Mouse (Mus musculus) bone marrow macrophage, adult 2 months (primary cell): ENCODE data around the gene Pdlim3.

Experiments
- CTCF ChIP-seq: IDR thresholded peaks from 2 replicates; pipeline ENCODE4 v1.5.1; 2012; ENCODE audit warnings: low read depth, mild to moderate bottlenecking, low read length, moderate library complexity
- POLR2A ChIP-seq: IDR thresholded peaks from 2 replicates; pipeline ENCODE4 v1.6.1; 2012; ENCODE audit warnings: mild to moderate bottlenecking, low read depth, low read length, borderline replicate concordance

DNA sequence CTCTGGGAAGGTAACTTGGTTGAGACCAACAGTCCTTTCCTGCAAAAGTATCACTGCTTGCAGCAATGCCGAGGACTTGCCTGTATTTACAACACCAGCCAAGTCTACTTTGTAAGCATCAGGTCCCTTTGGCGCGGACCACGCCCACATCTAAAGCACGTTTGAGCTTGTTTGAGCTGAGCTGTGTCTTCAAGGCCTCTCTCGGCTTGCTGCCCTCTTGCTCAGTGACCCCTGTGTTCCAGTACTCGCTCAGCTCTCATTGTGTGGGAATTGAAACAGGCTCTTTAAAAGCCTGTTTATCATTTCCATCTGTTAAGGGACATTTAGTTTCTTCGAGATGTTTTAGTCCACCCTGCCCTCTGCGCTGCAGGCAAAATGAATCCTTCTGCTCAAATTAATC is 26.9 kb upstream of the Pdlim3 start:
- no peak for TF ChIP-seq POLR2A
- no peak for TF ChIP-seq CTCF
